ENCODE assay signal across 21 mouse cellular contexts in genomic region chr3:155099266-155099665, GRCm38 (mm10). TPM values are rescaled to one million over a fixed set of nuclear protein-coding genes. Genes with fewer than 3 reads are reported as not detected.
"Had no signal": no experiment of that assay in that cellular context is flagged by ENCODE, and none has a peak within 500 bp of the region (broad histone marks: within the 10 kb centered on the region; RNA-seq: fewer than 3 reads in every experiment).

No protein-coding gene starts in this region.

- DNase-seq: retina, postnatal 1 day; right cerebral cortex, adult 18-20 months; right cerebral cortex, postnatal 14 days; right cerebral cortex, postnatal 25 days; right cerebral cortex, postnatal 4 days; spleen, adult 18-20 months; thymus, adult 18-20 months; thymus, adult 2 months; thymus, postnatal 14 days; thymus, postnatal 25 days; thymus, postnatal 36 days; thymus, postnatal 4 days had no signal

- H3K4me3 ChIP-seq: neural tube, embryonic 15.5 days; stomach, embryonic 15.5 days had no signal

- H3K27ac ChIP-seq: neural tube, embryonic 15.5 days; stomach, embryonic 15.5 days; stomach, postnatal 0 days had no signal

- H3K27me3 ChIP-seq: neural tube, embryonic 15.5 days; stomach, embryonic 15.5 days had no signal

- H3K4me1 ChIP-seq: neural tube, embryonic 15.5 days; stomach, embryonic 15.5 days had no signal

- H3K9me3 ChIP-seq: neural tube, embryonic 15.5 days; stomach, embryonic 15.5 days had no signal

- H3K4me2 ChIP-seq: neural tube, embryonic 15.5 days; stomach, embryonic 15.5 days had no signal

- H3K9ac ChIP-seq: neural tube, embryonic 15.5 days; stomach, embryonic 15.5 days had no signal

- H3K36me3 ChIP-seq: neural tube, embryonic 15.5 days; stomach, embryonic 15.5 days had no signal

RNA-seq across cellular contexts. Expression of gene Lrriq3, which starts 6.0 kb away (rescaled TPM):
- polyA plus RNA-seq: small intestine, adult 2 months had no signal

RNA-seq across cellular contexts. Expression of gene Tnni3k, which starts 44.1 kb away (rescaled TPM):
- polyA plus RNA-seq: spleen, adult 2 months; stomach, embryonic 14.5 days; stomach, embryonic 15.5 days; stomach, embryonic 16.5 days; testis, adult 2 months; urinary bladder, adult 2 months had no signal
